Mouse (Mus musculus) thymus, adult 18-20 months (tissue): Measurements from ENCODE around the gene Gse1.
"Not testable (repeated sequence)": the region's sequence is repeated elsewhere in the genome, so short reads cannot be mapped to it uniquely, and the experiment has no call there.

Experiments
- DNase-seq, 2 experiments: peaks; one replicate each; pipeline ENCODE4 v3.0.0; 2022; ENCODE audit warnings: mixed read lengths in 2 of 2

Gse1 gene

DNA sequence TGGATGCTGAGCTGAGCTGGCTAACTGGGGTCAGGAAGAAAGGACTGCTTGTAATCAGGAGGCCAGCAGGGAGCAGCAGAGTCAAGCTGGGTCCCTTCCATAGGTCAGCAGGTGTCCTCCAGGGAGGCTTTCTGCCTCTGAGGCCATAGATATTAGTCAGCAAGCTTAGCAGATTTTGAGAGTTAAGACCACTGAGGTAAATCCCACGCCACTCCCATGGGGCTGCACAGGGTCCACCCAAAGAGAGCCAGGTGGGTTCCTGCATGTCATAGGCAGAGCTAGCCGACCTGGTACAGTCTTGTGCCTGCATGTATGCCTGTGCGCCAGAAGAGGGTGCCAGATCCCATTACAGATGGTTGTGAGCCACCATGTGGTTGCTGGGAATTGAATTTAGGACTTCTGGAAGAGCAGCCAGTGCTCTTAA lies 98.9 kb downstream of the Gse1 start:
- no peak for DNase-seq

DNA sequence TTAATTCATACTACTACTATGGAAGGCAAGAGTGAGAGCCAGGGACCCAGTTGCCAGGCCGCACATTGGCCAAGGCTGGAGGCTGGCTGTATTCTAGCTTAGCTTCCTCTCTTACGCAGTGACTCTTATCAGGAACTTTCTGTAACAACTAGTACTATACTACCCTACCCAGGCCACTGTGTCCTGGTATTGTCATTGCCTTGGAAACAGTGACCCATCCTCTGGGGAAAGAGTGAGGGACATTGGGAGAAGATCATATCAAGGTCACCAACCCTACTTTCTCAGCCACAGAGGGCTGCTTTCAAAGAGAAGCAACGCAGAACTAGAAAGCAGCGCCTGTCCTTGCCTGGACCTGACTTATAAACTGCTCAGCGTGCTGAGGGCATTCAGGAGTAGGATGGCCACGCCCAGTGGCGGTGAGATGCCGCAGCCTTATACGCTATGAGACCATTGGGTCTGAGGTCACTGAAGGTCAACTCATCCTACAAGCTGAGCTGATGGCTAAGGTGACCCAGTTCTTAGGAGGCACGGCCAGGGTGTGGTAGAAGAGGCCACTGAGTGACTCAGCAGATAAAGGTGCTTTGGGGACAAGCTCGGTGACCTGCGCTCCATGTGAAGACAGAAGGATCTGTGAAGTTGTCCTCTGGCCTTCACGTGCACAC lies 100.2 kb downstream of the Gse1 start:
- no peak for DNase-seq

DNA sequence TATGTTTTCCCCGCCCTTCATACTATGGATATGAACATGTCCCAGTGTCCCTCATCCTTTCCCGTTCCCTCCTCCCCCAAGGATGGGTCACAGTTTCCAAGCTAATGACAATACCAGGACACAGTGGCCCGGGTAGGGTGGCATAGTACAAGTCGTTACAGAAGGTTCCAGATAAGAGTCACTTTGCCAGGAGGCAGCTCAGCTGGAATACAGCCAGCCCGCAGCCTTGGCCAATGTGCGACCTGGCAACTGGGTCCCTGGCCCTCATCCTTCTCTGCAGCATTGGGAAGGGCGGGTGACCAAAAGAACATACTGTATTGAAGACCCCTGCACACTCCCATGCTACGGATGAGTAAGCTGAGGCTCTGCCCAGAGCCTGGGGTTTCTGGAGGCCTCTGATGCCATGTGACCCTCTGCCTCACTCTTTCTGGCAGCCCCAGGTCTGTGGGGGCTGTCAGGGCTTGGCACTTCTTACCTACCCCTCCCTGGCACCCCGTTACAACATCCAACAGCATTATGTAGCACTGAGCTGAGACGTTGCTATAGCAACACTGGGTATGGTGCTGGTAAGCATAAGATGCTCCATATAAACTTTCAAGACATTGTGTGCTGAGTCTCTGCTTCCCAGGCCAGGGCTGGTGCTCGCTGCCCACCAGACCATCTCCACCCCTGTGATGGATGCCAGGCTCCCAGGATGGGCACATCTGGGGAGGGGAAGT lies 100.9 kb downstream of the Gse1 start:
- DNase-seq, result no peak

DNA sequence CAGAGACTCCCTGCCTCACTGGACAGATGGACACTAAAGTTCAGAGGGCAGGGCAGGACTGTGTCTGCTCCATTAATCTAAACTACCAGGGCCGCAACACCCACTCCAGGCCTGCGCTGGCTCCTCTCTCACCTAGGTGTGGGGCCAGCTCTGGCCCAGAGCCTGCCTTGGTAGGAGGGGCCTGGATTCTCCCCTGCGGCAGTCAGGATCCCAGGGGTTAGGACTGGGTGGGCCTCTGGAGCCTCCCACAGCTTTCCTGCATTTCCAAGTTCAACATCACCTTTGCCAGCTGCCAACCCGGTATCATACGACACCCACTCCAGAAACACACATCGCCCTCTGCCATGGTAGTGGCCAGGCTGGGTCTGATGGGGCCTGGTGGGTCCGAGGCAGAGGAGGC lies 102.8 kb downstream of the Gse1 start:
- DNase-seq, result no peak

DNA sequence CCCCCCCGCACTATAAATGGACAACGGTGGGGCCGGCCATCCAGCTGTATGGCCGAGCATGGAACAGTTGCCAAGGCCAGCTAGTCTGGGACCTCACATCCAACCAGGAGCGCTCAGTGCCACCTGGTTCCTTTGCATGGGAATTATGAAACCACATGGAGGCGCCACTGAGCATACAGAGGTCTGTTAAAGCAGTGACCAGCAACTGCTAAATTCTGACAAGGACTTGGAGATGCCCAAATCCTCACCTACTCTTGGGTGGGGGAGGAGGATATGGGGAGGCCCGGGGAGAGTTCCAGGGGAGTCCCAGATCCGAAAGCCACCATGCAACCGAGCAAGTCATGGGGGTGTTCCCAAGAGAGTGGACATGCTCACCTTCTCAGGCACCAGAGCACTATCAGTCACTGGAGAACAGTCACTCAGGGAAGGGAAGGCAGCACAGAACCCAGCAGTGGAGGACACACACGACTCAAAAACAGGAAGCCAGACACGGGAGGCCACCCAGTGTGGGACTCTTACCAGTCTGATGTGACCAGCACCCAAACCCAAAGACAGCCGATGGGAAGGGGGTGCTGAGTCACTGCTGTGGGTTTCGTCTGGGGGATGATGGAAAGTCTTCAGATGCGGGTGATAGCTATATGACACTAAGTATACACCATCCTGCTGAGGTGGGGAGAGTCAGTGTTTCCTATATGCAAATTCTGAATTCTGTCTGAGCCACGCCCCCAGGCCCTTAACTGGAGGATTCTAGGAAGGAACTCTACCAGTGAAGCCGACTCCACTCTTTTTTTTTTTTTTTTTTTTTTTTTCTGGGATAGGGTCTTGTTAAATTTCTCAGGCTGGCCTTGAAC lies 104.3 kb downstream of the Gse1 start:
- no peak for DNase-seq

DNA sequence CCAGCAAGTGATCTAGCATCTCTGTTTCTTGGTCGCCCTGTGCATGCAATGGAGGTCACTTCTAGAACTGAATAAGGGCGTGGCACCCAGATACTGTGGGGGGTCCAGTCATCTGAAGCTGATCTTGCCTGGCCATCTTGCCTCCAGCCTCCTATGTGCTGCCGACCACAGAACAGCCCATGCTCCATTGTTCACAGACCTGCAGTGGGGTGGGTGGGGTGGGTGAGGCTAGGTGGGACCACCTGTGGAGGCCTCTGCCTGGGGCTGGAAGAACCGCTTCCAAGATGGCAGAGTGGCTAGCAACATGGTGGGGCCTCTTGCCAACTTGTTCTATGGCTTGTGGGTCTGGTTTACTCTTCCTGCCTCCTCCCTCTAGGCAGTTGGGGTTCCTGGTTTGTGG lies 105.4 kb downstream of the Gse1 start:
- DNase-seq, result no peak

DNA sequence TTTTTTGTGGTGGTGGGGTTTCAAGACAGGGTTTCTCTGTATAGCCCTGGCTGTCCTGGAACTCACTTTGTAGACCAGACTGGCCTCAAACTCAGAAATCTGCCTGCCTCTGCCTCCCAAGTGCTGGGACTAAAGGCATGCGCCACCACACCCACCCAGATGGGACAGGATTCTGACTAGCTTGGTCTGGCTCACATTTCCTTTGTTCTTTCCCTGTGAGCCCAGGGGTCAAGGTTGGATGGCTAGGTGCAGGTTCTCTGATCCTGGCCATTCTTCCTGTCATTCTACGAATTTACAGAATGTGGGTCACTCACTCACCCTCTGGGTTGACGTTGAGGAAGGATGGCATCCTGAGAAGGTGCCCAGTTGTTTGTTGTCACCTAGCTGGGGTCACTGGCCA lies 106.0 kb downstream of the Gse1 start:
- DNase-seq, result not testable (repeated sequence)

DNA sequence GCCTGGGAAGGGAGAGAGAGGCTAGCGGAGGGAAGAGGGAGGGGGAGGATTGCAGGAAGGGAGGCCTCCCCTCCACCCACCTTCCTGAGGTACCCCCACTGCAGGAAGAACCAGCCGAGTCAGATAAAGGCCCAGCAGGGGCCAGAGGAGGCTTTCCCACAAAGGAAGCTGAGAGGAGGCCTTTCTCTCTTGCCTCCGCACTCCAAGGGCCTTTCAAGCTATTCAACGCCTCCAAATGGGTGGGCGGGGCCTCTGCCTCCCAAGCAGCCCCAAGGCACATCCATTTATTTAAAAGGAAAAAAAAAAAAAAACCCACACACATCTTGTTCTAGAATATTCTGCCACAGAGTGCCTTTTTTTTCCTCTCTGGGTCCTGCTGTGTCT lies 106.6 kb downstream of the Gse1 start:
- no peak for DNase-seq

DNA sequence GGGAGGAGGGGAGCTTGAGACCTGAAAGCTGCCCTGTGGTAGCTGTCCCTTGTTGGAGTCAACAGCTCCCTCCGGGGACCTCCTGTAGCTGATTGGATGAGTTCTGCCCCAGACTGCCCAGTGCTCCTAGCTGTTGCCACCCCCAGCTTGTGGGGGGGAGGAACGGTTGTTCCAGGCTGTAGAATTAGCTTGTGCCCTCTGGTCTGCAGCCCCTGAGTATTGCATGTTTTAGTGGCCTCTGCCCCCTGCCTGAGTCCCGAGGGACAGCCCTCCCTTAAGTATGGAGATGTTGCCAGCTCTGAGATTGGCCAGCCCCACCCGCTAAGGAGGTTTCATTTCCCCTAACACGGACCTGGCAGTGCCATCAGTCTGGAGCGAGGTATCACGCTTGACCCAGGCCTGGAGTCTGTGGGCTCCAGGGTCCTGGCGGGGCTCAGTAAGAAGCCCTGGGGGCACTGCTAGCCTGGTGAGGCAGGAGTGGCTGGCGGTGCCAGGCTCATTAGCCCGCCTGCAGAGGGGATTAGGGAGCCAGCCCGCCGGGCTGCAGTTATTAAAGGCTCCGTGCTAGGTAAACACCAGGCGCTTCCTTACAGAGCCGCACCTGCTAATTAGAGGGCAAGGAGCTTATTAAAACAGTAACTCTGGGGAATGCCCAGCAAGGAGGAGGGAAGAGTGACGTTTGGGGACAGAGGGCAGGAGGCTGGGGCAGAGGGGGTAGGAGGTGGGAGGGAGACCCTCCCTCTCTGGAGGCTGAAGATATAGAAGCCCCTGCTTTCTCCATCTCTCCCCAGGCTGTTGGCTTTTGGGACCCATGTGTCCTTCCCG lies 107.2 kb downstream of the Gse1 start:
- DNase-seq, result no peak

DNA sequence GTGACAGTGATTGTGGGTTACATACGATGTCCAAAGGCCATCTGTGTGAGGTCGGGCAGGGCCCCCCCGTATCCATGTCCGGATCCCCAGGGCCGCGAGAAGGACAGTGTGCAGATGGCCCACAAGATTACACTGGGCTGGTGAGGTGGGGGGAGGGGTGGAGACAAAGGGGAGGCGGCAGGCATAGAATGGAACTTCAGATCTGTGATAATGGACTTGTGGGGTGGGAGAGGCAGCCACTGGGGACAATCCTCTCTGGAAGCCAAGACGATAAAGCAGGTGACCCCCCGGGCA lies 107.8 kb downstream of the Gse1 start:
- DNase-seq, result no peak

DNA sequence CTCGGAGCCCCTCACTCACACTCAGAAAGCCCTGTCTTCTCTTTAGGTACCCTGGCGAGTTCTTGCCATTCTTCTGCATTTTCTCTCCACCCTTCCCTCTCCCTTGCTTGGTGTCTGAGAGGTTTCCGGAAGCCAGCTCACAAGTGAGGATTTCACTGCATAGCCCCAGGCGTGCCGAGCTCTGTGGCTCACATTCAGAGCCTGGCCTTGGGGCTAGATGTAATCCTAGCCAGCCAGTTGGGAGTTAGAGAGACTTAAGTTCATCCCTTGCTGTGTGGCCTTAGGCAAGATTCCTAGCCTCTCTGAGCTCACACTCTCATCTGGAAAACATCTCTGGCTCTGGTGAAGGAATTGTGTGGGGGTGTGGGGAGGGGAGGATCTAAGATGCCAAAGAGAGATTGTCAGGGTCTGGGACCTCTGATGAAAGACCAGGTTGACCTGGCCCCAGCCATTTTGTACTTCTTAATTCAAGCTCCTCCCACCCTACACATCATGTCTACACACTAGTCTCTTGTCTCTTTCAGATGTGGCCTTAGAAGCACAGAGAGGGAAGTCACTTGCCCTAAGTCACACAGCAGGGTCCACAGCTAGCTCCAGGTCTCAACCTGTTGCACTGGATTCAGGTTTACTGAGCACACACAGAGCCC lies 108.8 kb downstream of the Gse1 start:
- DNase-seq, result no peak

DNA sequence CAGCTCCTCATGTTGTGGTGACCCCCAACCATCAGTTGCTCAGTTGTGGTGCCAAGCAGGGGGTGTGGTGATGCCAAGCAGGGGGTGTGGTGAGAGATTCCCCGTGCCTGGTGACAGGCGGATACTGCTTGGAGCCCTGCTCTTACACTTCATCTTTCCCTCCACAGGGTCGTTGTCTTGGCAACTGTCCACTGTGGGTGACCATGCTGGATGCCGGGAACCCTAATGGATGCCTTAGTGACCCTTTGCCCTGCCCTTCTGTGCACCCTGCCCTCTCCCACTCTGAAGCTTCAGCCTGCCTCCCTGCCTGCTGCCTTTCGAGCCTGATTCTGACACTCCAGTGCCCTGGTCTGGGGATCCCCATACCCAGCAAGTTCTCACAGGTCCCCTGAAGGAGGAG lies 109.4 kb downstream of the Gse1 start:
- no peak for DNase-seq

DNA sequence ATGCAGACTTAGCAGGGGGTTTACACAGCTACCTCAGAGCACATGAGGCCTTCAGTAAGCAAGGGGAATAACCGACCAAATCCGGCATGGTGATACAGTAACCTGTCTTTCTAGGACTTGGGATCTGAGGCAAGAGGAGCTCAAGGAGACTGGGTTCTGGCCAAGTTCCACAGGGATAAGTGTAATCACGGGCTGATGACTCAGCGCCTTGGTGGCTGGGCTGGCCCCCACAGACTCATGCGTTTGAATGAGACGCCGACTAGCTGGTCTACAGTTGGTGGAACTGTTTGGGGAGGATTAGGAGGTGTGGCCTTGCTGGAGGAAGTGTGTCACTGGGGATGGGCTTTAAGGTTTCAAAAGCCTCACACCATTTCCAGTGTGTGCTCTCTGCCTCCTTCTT lies 110.4 kb downstream of the Gse1 start:
- DNase-seq, result no peak

DNA sequence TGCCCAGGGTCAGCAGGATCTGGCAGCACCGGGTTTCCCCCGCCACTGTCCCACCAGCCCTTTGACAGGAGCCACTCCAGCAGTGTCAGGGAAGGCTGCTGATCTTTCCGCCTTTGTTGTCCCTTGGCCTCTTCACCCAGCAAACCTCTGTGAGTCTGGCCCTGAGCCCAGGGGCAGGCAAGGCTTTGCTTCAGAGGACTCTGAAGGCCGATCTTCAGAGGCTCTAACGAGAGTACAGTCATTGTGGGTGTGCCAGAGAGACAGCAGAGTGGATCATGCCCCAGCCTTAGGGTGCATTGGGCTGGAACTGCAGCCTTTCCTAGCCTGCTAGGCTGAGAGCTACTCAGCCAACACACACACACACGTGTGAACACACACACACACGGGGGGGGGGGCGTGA lies 111.5 kb downstream of the Gse1 start:
- DNase-seq, result no peak

DNA sequence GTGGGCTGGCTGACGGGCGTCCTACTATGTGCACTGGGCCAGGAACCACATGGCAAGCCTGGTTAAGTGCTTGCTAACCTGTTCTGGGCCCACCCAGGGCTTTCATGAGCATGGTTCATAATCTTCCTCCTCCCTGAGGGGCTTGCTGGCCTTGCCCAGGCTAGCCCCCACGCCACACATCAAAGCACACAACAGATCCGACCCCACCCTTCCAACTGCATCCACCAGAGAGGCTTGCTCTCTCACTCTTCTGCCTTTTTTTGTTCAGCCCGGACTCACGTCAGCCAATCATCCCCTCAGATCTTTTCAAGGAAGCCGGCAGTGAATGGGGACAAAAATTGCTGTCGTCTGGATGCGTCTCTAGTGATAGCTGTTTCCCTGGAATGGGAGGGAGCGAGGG lies 112.9 kb downstream of the Gse1 start:
- DNase-seq, result no peak

DNA sequence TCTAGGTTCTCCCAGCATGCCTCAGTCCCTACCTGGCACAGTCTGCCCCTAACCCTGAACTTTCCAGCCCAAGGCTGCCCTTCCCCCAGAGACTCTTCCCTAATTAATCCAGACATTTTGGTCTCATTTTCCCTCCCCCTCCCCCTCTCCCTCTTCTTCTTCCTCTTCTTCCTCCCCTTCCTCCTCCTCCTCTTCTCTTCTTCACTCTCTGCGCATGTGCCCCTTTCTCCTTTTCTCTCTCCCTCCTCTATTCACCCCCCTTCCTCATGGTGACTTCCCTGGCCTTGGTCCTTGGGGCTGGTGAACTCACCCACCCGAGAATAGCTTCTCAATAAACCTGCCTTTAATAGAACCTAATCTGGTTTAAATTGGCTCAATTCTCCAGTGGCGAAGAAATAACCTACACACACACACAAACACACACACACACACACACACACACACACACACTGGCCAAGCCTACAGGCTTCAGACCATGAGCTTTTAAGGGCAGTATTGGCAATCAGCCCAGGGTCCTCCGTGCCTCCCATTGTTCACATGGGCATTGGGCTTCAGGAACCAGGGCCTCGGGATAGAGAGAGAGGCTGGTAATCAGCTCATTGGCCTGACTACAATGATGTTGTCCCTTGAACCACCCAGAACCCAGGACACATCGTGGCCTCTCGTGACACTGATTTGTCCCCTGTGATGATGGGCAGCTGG lies 114.7 kb downstream of the Gse1 start:
- DNase-seq, result no peak

DNA sequence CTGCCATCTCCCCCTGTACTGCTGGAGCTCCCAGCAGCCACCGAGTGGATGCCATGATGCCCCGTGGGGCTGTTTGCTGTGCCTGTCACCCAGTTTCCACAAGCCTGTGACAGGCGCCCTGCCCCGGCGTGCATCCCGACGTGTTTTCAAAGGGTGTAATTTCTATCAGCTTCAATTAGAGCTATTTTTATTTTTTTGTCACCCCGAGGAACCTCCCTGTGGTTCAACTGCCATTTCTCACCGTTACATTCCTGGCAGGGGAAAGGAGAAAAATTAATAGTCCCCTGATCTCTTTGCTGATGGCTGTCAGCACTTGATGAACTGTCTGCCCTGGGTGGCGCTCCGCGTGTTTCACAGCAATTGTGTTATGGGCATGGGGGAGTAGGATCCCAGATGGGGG lies 115.3 kb downstream of the Gse1 start:
- DNase-seq, result no peak

DNA sequence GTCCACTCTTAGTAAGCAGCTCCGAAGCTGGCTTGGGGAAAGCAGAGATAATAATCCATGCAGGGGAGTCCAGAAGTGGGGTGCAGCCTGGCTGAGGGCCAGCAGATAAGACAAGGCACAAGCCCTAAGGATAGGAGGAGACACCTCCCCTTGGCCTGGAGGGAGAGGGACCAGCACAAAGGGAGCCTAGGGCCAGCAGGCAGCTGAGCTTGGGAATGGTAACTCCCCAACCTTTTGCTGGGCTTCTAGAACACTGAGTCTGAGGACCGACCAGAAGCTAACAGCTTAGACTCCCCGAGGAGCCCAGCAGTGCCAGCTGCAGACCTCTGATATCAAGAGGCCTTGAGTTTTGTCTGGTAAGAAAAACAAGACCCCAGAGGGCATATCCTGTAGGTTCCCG lies 115.9 kb downstream of the Gse1 start:
- DNase-seq, result peak in 1 of 2 experiments; percentile 13

DNA sequence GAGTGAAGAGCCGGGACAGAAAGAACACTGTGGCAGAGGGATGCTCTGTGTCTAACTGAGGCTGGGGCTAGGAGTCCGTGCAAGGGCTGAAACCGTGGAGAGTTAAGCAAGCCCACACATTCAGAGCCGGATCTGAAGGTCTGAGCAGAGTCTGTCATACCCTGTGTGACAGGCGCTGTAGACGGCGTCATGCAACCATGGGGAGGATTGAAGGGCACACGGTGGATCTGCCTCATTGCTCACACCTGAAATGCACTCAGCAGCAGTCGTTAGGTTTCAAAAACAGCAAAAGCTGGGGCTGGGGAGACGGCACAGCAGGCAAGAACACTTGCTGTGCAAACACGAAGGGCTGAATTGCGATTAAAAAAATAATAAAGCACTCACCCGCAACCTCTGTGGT lies 116.3 kb downstream of the Gse1 start:
- DNase-seq, result no peak

DNA sequence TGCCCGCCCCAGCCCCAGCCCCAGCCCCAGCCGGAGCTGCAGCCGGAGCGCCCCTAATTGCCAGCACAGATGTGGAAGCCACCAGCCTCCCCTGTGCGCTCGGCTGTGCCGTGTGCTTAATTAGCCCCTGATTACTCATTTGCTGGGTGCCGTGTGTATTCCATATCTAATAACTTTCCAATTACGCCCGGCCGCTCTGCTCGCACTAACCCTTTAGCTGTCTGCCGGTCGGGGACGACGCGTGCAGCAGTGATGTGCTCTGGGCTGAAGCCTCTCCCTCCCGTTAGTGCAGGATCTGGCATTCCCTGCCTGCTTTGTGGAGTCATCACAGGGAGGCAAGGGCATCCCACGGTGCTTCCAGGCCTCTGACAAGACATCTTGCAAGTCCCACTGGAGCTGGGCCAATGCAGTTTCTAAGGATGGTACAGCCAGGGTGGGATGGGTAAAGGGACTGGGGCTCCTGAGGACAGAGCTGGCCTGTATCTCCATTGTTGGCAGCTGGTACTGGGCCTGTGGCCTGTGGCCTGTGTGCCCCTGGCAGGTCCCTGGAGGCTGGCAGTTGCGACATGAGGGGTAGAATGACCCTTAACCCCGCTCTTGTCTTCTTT lies 119.6 kb downstream of the Gse1 start:
- DNase-seq, result no peak

DNA sequence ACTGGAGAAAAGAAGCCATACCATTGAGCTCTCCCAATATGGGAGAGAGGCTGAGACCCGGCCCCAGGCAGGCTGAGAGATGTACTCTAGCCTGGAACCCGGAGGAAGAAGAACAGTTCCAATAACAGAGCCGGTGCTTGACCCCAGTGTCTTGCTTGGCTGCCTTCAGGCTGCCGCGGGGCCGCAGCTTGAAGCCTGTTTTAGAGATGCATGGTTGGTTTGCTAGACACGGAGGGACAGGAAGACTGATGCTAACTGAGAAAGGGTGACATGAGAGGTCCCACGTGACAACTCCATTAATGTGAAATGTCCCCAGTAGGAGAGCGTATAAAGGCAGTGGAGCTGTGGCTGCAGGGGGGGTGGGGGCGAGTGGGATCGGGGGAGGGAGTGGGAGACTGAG lies 120.7 kb downstream of the Gse1 start:
- no peak for DNase-seq
